Mouse (Mus musculus): ENCODE results near the gene Adora2a.
"Not testable (repeated sequence)": the region's sequence is repeated elsewhere in the genome, so short reads cannot be mapped to it uniquely, and the experiment has no call there.

DNA sequence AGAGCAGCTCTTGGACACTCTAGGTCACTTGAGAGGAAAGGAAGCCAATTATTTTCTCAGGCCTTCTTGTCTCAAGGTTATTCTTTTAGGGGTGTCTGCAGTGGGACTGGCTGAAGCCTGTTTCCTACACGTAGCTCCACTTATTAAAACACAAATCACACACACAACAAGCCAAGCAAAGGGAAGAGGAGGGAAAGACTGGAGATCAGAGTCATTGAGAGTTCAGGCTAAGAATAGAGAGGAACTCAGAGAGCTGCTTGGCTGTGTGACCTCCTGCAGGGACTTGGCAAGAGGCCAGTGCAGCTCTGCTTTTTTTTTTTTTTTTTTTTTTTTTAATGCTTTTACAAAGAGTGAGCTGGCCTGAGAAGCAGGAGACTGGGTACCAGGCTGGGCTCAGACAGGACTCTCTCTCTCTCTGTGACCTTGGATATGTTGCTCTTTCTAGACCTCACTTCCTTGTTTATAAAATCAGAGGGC is 47.6 kb downstream of the Adora2a start:
- TF ChIP-seq CTCF, EP300 (IDR thresholded peaks at IDR 0.05; ENCODE audit: low read depth): not testable (repeated sequence)

All from liver, embryonic 14.5 days (tissue).